Mouse (Mus musculus) hindbrain, embryonic 15.5 days (tissue): ENCODE data around the gene Frmd5. TPM values are rescaled to one million over a fixed set of nuclear protein-coding genes. Genes with fewer than 3 reads are reported as not detected.

ENCODE experiments used
- ATAC-seq: fragments of 200-750 bp; cut with Nextera tagmentation; 2 replicates; pipeline ENCODE4 v1.8.0; 2017; ENCODE audit warnings: low read depth, moderate number of reproducible peaks, moderate TSS enrichment; ENCODE audit not compliant: low FRiP score
- H3K27ac ChIP-seq: fragments of 300-500 bp; sonication (generic); replicated peaks from 2 replicates; pipeline ENCODE4 v1.5.1; 2015; ENCODE audit warnings: mild to moderate bottlenecking, inconsistent platforms
- H3K27me3 ChIP-seq: fragments of 300-500 bp; sonication (generic); 2 replicates; pipeline ENCODE4 v1.6.1; 2015; ENCODE audit warnings: control low read depth, inconsistent platforms
- H3K36me3 ChIP-seq: fragments of 300-500 bp; sonication (generic); 2 replicates; pipeline ENCODE4 v1.6.1; 2015; ENCODE audit warnings: control low read depth, inconsistent platforms
- H3K4me1 ChIP-seq: fragments of 300-500 bp; sonication (generic); replicated peaks from 2 replicates; pipeline ENCODE4 v1.6.1; 2015; ENCODE audit warnings: control low read depth, inconsistent platforms
- H3K4me2 ChIP-seq: fragments of 300-500 bp; sonication (generic); 2 replicates; pipeline ENCODE4 v1.6.1; 2015; ENCODE audit warnings: moderate library complexity, mild to moderate bottlenecking, inconsistent platforms
- H3K4me3 ChIP-seq: fragments of 300-500 bp; sonication (generic); 2 replicates; pipeline ENCODE4 v1.5.1; 2015; ENCODE audit warnings: mild to moderate bottlenecking, inconsistent platforms
- H3K9ac ChIP-seq: fragments of 300-500 bp; sonication (generic); 2 replicates; pipeline ENCODE4 v1.6.1; 2015; ENCODE audit warnings: inconsistent platforms
- H3K9me3 ChIP-seq: fragments of 300-500 bp; sonication (generic); 2 replicates; pipeline ENCODE4 v1.6.1; 2016; ENCODE audit warnings: control low read depth, inconsistent platforms
- WGBS: fragments of 180-500 bp; shearing (Covaris S2); methylation state at CpG from one replicate; pipeline ENCODE4 v1.1.7; 2015; 5-methylcytosine and 5-hydroxymethylcytosine counted together
- polyA plus RNA-seq: library from polyadenylated mRNA; unstranded; fragments of >200 nt; fragmentation: Nextera tagmentation; extraction: Ambion mirVana; gene quantifications from 2 replicates; pipeline ENCODE4 v1.2.1, GENCODE M21; 2015

Frmd5 gene
- polyA plus RNA-seq, 1 experiment from 2014 or later = 31.0 TPM

GRCm38 (mm10) chr2:121676951-121677648 lies 129.8 kb downstream of the Frmd5 start:
- H3K4me1 ChIP-seq = peaks cover 11% of the 10 kb centered on the region
- no peak overlapping the region for H3K9ac ChIP-seq
- H3K4me3 ChIP-seq = no peak overlapping the region
- no peak for ATAC-seq
- H3K36me3 ChIP-seq = no peaks in the 10 kb centered on the region
- WGBS = 48% methylated on average over 6 of the region's 6 CpGs
- no peaks in the 10 kb centered on the region for H3K27me3 ChIP-seq
- peak overlapping the region; percentile 30 for H3K27ac ChIP-seq
- H3K4me2 ChIP-seq = no peak overlapping the region
- no peaks in the 10 kb centered on the region for H3K9me3 ChIP-seq

- Histone ChIP-seq H3K36me3 (no peaks in the 10 kb centered on the region), H3K27me3 (no peaks in the 10 kb centered on the region), H3K9ac (no peak overlapping the region), H3K4me1 (peaks cover 11% of the 10 kb centered on the region), H3K27ac (no peak overlapping the region), H3K9me3 (no peaks in the 10 kb centered on the region), H3K4me3 (no peak overlapping the region), H3K4me2 (no peak overlapping the region)
- no peak for ATAC-seq
- 75% methylated on average over 5 of the region's 5 CpGs for WGBS
These were observed 131.0 kb downstream of the Frmd5 start for GRCm38 (mm10) chr2:121675895-121676294.

GRCm38 (mm10) chr2:121675136-121675535 lies 131.8 kb downstream of the Frmd5 start:
- 86% methylated on average over 3 of the region's 3 CpGs for WGBS
- no peak for ATAC-seq
- H3K4me1 ChIP-seq = peaks cover 11% of the 10 kb centered on the region
- no peak overlapping the region for H3K27ac ChIP-seq
- no peak overlapping the region for H3K4me3 ChIP-seq
- H3K36me3 ChIP-seq = no peaks in the 10 kb centered on the region
- no peak overlapping the region for H3K9ac ChIP-seq
- no peaks in the 10 kb centered on the region for H3K9me3 ChIP-seq
- H3K4me2 ChIP-seq = no peak overlapping the region
- H3K27me3 ChIP-seq = no peaks in the 10 kb centered on the region

GRCm38 (mm10) chr2:121674211-121674610 lies 132.7 kb downstream of the Frmd5 start:
- ATAC-seq = no peak
- H3K27me3 ChIP-seq = no peaks in the 10 kb centered on the region

GRCm38 (mm10) chr2:121669846-121670245 lies 137.0 kb downstream of the Frmd5 start:
- H3K4me3 ChIP-seq = no peak overlapping the region
- 0 out of 2 replicates have a peak, but pooled peaks cover 8% of the 10 kb centered on the region for H3K4me1 ChIP-seq
- no peaks in the 10 kb centered on the region for H3K36me3 ChIP-seq
- H3K27me3 ChIP-seq = no peaks in the 10 kb centered on the region
- no peak overlapping the region for H3K27ac ChIP-seq
- WGBS = 92% methylated on average over 6 of the region's 6 CpGs
- no peak overlapping the region for H3K4me2 ChIP-seq
- H3K9me3 ChIP-seq = no peaks in the 10 kb centered on the region
- ATAC-seq = no peak
- no peak overlapping the region for H3K9ac ChIP-seq

More at GRCm38 (mm10) chr2:121674211-121674610, 132.7 kb downstream of the Frmd5 start:
- Histone ChIP-seq H3K9me3 (no peaks in the 10 kb centered on the region), H3K9ac (no peak overlapping the region), H3K36me3 (no peaks in the 10 kb centered on the region), H3K4me3 (no peak overlapping the region), H3K4me2 (no peak overlapping the region), H3K4me1 (peaks cover 11% of the 10 kb centered on the region), H3K27ac (no peak overlapping the region)
- WGBS = 72% methylated on average over 8 of the region's 8 CpGs

GRCm38 (mm10) chr2:121668256-121668655 lies 138.6 kb downstream of the Frmd5 start:
- Histone ChIP-seq H3K9ac (no peak overlapping the region), H3K27me3 (no peaks in the 10 kb centered on the region), H3K4me1 (0 out of 2 replicates have a peak, but pooled peaks cover 8% of the 10 kb centered on the region), H3K9me3 (no peaks in the 10 kb centered on the region), H3K36me3 (no peaks in the 10 kb centered on the region), H3K27ac (no peak overlapping the region), H3K4me2 (no peak overlapping the region), H3K4me3 (no peak overlapping the region)
- 85% methylated on average over 4 of the region's 4 CpGs for WGBS
- ATAC-seq = no peak

GRCm38 (mm10) chr2:121661160-121661502 lies 145.8 kb downstream of the Frmd5 start:
- Histone ChIP-seq H3K9ac (no peak overlapping the region), H3K27me3 (no peaks in the 10 kb centered on the region), H3K4me2 (no peak overlapping the region), H3K36me3 (no peaks in the 10 kb centered on the region), H3K9me3 (no peaks in the 10 kb centered on the region), H3K4me3 (no peak overlapping the region), H3K4me1 (peaks cover 21% of the 10 kb centered on the region), H3K27ac (peak overlapping the region; percentile 43; the same call in 1 of the 2 replicates)
- no peak for ATAC-seq
- WGBS = 50% methylated on average over 4 of the region's 4 CpGs

GRCm38 (mm10) chr2:121660461-121661159 lies 146.3 kb downstream of the Frmd5 start:
- no peak for ATAC-seq
- Histone ChIP-seq H3K9me3 (no peaks in the 10 kb centered on the region), H3K36me3 (no peaks in the 10 kb centered on the region), H3K4me3 (no peak overlapping the region), H3K27ac (peak overlapping the region; percentile 43), H3K4me2 (no peak overlapping the region), H3K4me1 (peaks cover 21% of the 10 kb centered on the region), H3K27me3 (no peaks in the 10 kb centered on the region), H3K9ac (no peak overlapping the region)
- WGBS = 52% methylated on average over 6 of the region's 6 CpGs

- H3K27me3 ChIP-seq = no peaks in the 10 kb centered on the region
- WGBS = 83% methylated on average over 4 of the region's 4 CpGs
- no peaks in the 10 kb centered on the region for H3K9me3 ChIP-seq
- no peak overlapping the region for H3K27ac ChIP-seq
- H3K4me3 ChIP-seq = no peak overlapping the region
- H3K4me1 ChIP-seq = peaks cover 18% of the 10 kb centered on the region
- H3K9ac ChIP-seq = no peak overlapping the region
- H3K36me3 ChIP-seq = no peaks in the 10 kb centered on the region
- ATAC-seq = no peak
- no peak overlapping the region for H3K4me2 ChIP-seq
These were observed 147.5 kb downstream of the Frmd5 start for GRCm38 (mm10) chr2:121659350-121659749.

GRCm38 (mm10) chr2:121658123-121658767 lies 148.6 kb downstream of the Frmd5 start:
- Histone ChIP-seq H3K36me3 (no peaks in the 10 kb centered on the region), H3K27ac (no peak overlapping the region), H3K4me1 (peaks cover 18% of the 10 kb centered on the region), H3K9me3 (no peaks in the 10 kb centered on the region), H3K27me3 (no peaks in the 10 kb centered on the region), H3K9ac (no peak overlapping the region), H3K4me3 (no peak overlapping the region), H3K4me2 (no peak overlapping the region)
- no peak for ATAC-seq
- 73% methylated on average over 5 of the region's 5 CpGs for WGBS

- Histone ChIP-seq H3K9me3 (no peaks in the 10 kb centered on the region), H3K4me3 (no peak overlapping the region), H3K4me1 (peaks cover 11% of the 10 kb centered on the region), H3K36me3 (no peaks in the 10 kb centered on the region), H3K27me3 (no peaks in the 10 kb centered on the region), H3K9ac (no peak overlapping the region), H3K4me2 (no peak overlapping the region), H3K27ac (no peak overlapping the region)
- ATAC-seq = no peak
- WGBS = 82% methylated on average over 6 of the region's 6 CpGs
These were observed 150.9 kb downstream of the Frmd5 start for GRCm38 (mm10) chr2:121655966-121656365.

GRCm38 (mm10) chr2:121655106-121655505 lies 151.8 kb downstream of the Frmd5 start:
- 63% methylated on average over 8 of the region's 8 CpGs for WGBS
- Histone ChIP-seq H3K9me3 (no peaks in the 10 kb centered on the region), H3K4me1 (peaks cover 4% of the 10 kb centered on the region; the same call in 1 of the 2 replicates), H3K9ac (no peak overlapping the region), H3K27ac (no peak overlapping the region; the same call in 1 of the 2 replicates), H3K4me2 (no peak overlapping the region), H3K4me3 (no peak overlapping the region), H3K27me3 (no peaks in the 10 kb centered on the region), H3K36me3 (no peaks in the 10 kb centered on the region)
- no peak for ATAC-seq
